Mouse (Mus musculus): Measurements from ENCODE around the gene Stk36. TPM values are rescaled to one million over a fixed set of nuclear protein-coding genes. Genes with fewer than 3 reads are reported as not detected.

The Stk36 gene
- polyA plus RNA-seq, 2 experiments, result 0.08 to 0.17 TPM

- 68% methylated on average over 3 of the region's 3 CpGs for WGBS (ENCODE audit: insufficient replicate concordance)
- TF ChIP-seq CTCF (IDR thresholded peaks at IDR 0.05; ENCODE audit: low read depth) (no peak), EP300 (IDR thresholded peaks at IDR 0.05; ENCODE audit: low read depth) (no peak)
- no peaks in the 10 kb centered on the region for H3K9me3 ChIP-seq (ENCODE audit: control insufficient read depth, low read length)
- H3K9ac ChIP-seq (replicated peaks), result no peak overlapping the region
- H3K36me3 ChIP-seq (replicated peaks; ENCODE audit: control insufficient read depth, insufficient read depth, low read depth), result peaks cover 6% of the 10 kb centered on the region
- peaks cover 14 to 17% of the 10 kb centered on the region in 2 experiments for H3K4me1 ChIP-seq (replicated peaks; ENCODE audit: control insufficient read depth in 2 of 2, insufficient read depth in 2 of 2, low read length in 1 of 2)
- no peaks in the 10 kb centered on the region for H3K27me3 ChIP-seq (ENCODE audit: control insufficient read depth, insufficient read depth, low read length)
- no peak overlapping the region for H3K4me3 ChIP-seq (ENCODE audit: insufficient read depth in 1 of 2, low read depth in 2 of 2, low read length in 2 of 2)
- H3K27ac ChIP-seq, result no peak overlapping the region
- no peak for ATAC-seq (ENCODE audit: insufficient read depth)
- no peak for DNase-seq (ENCODE audit: low read depth in 3 of 3, low spot score in 3 of 3)
- H3K4me2 ChIP-seq (ENCODE audit: low read depth), result no peak overlapping the region
Measured at GRCm38 (mm10) chr1:74582621-74583020, 18.6 kb upstream of the Stk36 start.

GRCm38 (mm10) chr1:74584616-74585398 is 16.4 kb upstream of the Stk36 start:
- H3K9me3 ChIP-seq (ENCODE audit: control insufficient read depth, low read length), result no peaks in the 10 kb centered on the region
- no peak overlapping the region; the same call in 1 of the 2 replicates for H3K9ac ChIP-seq (replicated peaks)
- DNase-seq (ENCODE audit: low read depth in 3 of 3, low spot score in 3 of 3), result no peak
- peak overlapping the region; percentile 22 for H3K4me2 ChIP-seq (ENCODE audit: low read depth)
- no peak overlapping the region for H3K27ac ChIP-seq
- peaks cover 2% of the 10 kb centered on the region for H3K36me3 ChIP-seq (replicated peaks; ENCODE audit: control insufficient read depth, insufficient read depth, low read depth)
- TF ChIP-seq CTCF (IDR thresholded peaks at IDR 0.05; ENCODE audit: low read depth), result no peak
- TF ChIP-seq EP300 (IDR thresholded peaks at IDR 0.05; ENCODE audit: low read depth), result no peak
- H3K27me3 ChIP-seq (ENCODE audit: control insufficient read depth, insufficient read depth, low read length), result no peaks in the 10 kb centered on the region
- ATAC-seq (ENCODE audit: insufficient read depth), result no peak
- H3K4me1 ChIP-seq (replicated peaks; ENCODE audit: control insufficient read depth in 2 of 2, insufficient read depth in 2 of 2, low read length in 1 of 2), result peaks cover 19 to 22% of the 10 kb centered on the region in 2 experiments
- no peak overlapping the region for H3K4me3 ChIP-seq (ENCODE audit: insufficient read depth in 1 of 2, low read depth in 2 of 2, low read length in 2 of 2)
- WGBS (ENCODE audit: insufficient replicate concordance), result 61% methylated on average over 3 of the region's 3 CpGs

GRCm38 (mm10) chr1:74587233-74587772 is 13.9 kb upstream of the Stk36 start:
- H3K9ac ChIP-seq (replicated peaks), result peak overlapping the region; percentile 66
- peak overlapping the region; percentile 73 to 99 for H3K4me3 ChIP-seq (ENCODE audit: insufficient read depth in 1 of 2, low read depth in 2 of 2, low read length in 2 of 2)
- H3K36me3 ChIP-seq (replicated peaks; ENCODE audit: control insufficient read depth, insufficient read depth, low read depth), result peaks cover 5% of the 10 kb centered on the region; the same call in 1 of the 2 replicates
- TF ChIP-seq CTCF (IDR thresholded peaks at IDR 0.05; ENCODE audit: low read depth) (no peak), EP300 (IDR thresholded peaks at IDR 0.05; ENCODE audit: low read depth) (no peak)
- WGBS (ENCODE audit: insufficient replicate concordance), result under 1% methylated on average over 24 of the region's 24 CpGs
- peak overlapping the region; percentile 64 for H3K27ac ChIP-seq
- H3K27me3 ChIP-seq (ENCODE audit: control insufficient read depth, insufficient read depth, low read length), result no peaks in the 10 kb centered on the region
- H3K9me3 ChIP-seq (ENCODE audit: control insufficient read depth, low read length), result no peaks in the 10 kb centered on the region
- H3K4me2 ChIP-seq (ENCODE audit: low read depth), result peak overlapping the region; percentile 99
- H3K4me1 ChIP-seq (replicated peaks; ENCODE audit: control insufficient read depth in 2 of 2, insufficient read depth in 2 of 2, low read length in 1 of 2), result peaks cover 19 to 22% of the 10 kb centered on the region in 2 experiments
- ATAC-seq (ENCODE audit: insufficient read depth) (no peak), DNase-seq (ENCODE audit: low read depth in 3 of 3, low spot score in 3 of 3) (no peak)

- Histone ChIP-seq H3K4me2 (ENCODE audit: low read depth) (peak within 1 kb of the TSS; percentile 99), H3K4me3 (ENCODE audit: insufficient read depth in 1 of 2, low read depth in 2 of 2, low read length in 2 of 2) (peak within 1 kb of the TSS; percentile 73 to 99), H3K9me3 (ENCODE audit: control insufficient read depth, low read length) (no peaks in the 10 kb centered on the region), H3K27me3 (ENCODE audit: control insufficient read depth, insufficient read depth, low read length) (no peaks in the 10 kb centered on the region), H3K36me3 (replicated peaks; ENCODE audit: control insufficient read depth, insufficient read depth, low read depth) (peaks cover 6% of the 10 kb centered on the region; the same call in 1 of the 2 replicates), H3K4me1 (replicated peaks; ENCODE audit: control insufficient read depth in 2 of 2, insufficient read depth in 2 of 2, low read length in 1 of 2) (peaks cover 19 to 22% of the 10 kb centered on the region in 2 experiments), H3K9ac (replicated peaks) (peak within 1 kb of the TSS; percentile 66), H3K27ac (peak within 1 kb of the TSS; percentile 64)
- ATAC-seq (ENCODE audit: insufficient read depth), result peak; percentile 95
- TF ChIP-seq CTCF (IDR thresholded peaks at IDR 0.05; ENCODE audit: low read depth) (peak; percentile 37), EP300 (IDR thresholded peaks at IDR 0.05; ENCODE audit: low read depth) (no peak)
- DNase-seq (ENCODE audit: low read depth in 3 of 3, low spot score in 3 of 3), result peak; percentile 93 to 96 (median 95)
- WGBS (ENCODE audit: insufficient replicate concordance), result under 1% methylated on average over 48 of the region's 48 CpGs
Measured at GRCm38 (mm10) chr1:74587773-74588445, 13.3 kb upstream of the Stk36 start, which contains the start of the genes Zfp142 and Bcs1l. Zfp142 (minus strand) TSS chr1:74588246. Bcs1l (plus strand) TSS chr1:74588289.

GRCm38 (mm10) chr1:74594434-74594833 is 6.8 kb upstream of the Stk36 start:
- WGBS (ENCODE audit: insufficient replicate concordance), result 55% methylated on average over 8 of the region's 8 CpGs
- Histone ChIP-seq H3K4me2 (ENCODE audit: low read depth) (no peak overlapping the region), H3K4me3 (ENCODE audit: insufficient read depth in 1 of 2, low read depth in 2 of 2, low read length in 2 of 2) (no peak overlapping the region), H3K4me1 (replicated peaks; ENCODE audit: control insufficient read depth in 2 of 2, insufficient read depth in 2 of 2, low read length in 1 of 2) (no peaks in the 10 kb centered on the region), H3K27ac (no peak overlapping the region), H3K9me3 (ENCODE audit: control insufficient read depth, low read length) (no peaks in the 10 kb centered on the region), H3K27me3 (ENCODE audit: control insufficient read depth, insufficient read depth, low read length) (no peaks in the 10 kb centered on the region), H3K36me3 (replicated peaks; ENCODE audit: control insufficient read depth, insufficient read depth, low read depth) (peaks cover 31% of the 10 kb centered on the region), H3K9ac (replicated peaks) (no peak overlapping the region)
- ATAC-seq (ENCODE audit: insufficient read depth) (no peak), DNase-seq (ENCODE audit: low read depth in 3 of 3, low spot score in 3 of 3) (no peak)
- TF ChIP-seq CTCF (IDR thresholded peaks at IDR 0.05; ENCODE audit: low read depth) (no peak), EP300 (IDR thresholded peaks at IDR 0.05; ENCODE audit: low read depth) (no peak)

Measured in liver, embryonic 14.5 days (tissue).